Mouse (Mus musculus) midbrain, embryonic 16.5 days (tissue): Measurements from ENCODE around the gene Grem1. TPM values are rescaled to one million over a fixed set of nuclear protein-coding genes. Genes with fewer than 3 reads are reported as not detected.

Experiments
- ATAC-seq: fragments of 200-750 bp; cut with Nextera tagmentation; 2 replicates; pipeline ENCODE4 v1.8.0; 2017; ENCODE audit warnings: moderate TSS enrichment
- H3K27ac ChIP-seq: fragments of 300-500 bp; sonication (generic); 2 replicates; pipeline ENCODE4 v1.5.1; 2014; ENCODE audit warnings: mild to moderate bottlenecking, low read length, mixed read lengths
- H3K27me3 ChIP-seq: fragments of 300-500 bp; sonication (generic); 2 replicates; pipeline ENCODE4 v1.6.1; 2014; ENCODE audit warnings: low read depth, low read length, mixed read lengths; ENCODE audit not compliant: control insufficient read depth, insufficient read depth
- H3K36me3 ChIP-seq: fragments of 300-500 bp; sonication (generic); 2 replicates; pipeline ENCODE4 v1.6.1; 2014; ENCODE audit warnings: mild to moderate bottlenecking, low read length, moderate library complexity, mixed read lengths; ENCODE audit not compliant: control insufficient read depth, insufficient read depth
- H3K4me1 ChIP-seq: fragments of 300-500 bp; sonication (generic); 2 replicates; pipeline ENCODE4 v1.6.1; 2014; ENCODE audit warnings: mild to moderate bottlenecking, low read length, mixed read lengths; ENCODE audit not compliant: control insufficient read depth, insufficient read depth
- H3K4me2 ChIP-seq: fragments of 300-500 bp; sonication (generic); 2 replicates; pipeline ENCODE4 v1.6.1; 2014; ENCODE audit warnings: mild to moderate bottlenecking, low read length, mixed read lengths
- H3K4me3 ChIP-seq: fragments of 300-500 bp; sonication (generic); 2 replicates; pipeline ENCODE4 v1.5.1; 2014; ENCODE audit warnings: low read depth, mild to moderate bottlenecking, low read length, moderate library complexity, mixed read lengths
- H3K9ac ChIP-seq: fragments of 300-500 bp; sonication (generic); 2 replicates; pipeline ENCODE4 v1.6.1; 2014; ENCODE audit warnings: low read depth, low read length, mixed read lengths
- H3K9me3 ChIP-seq: fragments of 300-500 bp; sonication (generic); replicated peaks from 2 replicates; pipeline ENCODE4 v1.6.1; 2014; ENCODE audit warnings: mild to moderate bottlenecking, low read length, mixed read lengths; ENCODE audit not compliant: control insufficient read depth, poor library complexity, severe bottlenecking
- WGBS: fragments of 180-500 bp; shearing (Covaris S2); extraction: QIAGEN DNeasy Blood & Tissue Kit; methylation state at CpG from one replicate; pipeline ENCODE4 v1.1.7; 2014; 5-methylcytosine and 5-hydroxymethylcytosine counted together
- polyA plus RNA-seq: library from polyadenylated mRNA; unstranded; fragments of >200 nt; fragmentation: Nextera tagmentation; extraction: Ambion mirVana; gene quantifications from 2 replicates; pipeline ENCODE4 v1.2.1, GENCODE M21; 2015

Gene Grem1
- polyA plus RNA-seq, 1 experiment from 2014 or later = 1.1 TPM

DNA sequence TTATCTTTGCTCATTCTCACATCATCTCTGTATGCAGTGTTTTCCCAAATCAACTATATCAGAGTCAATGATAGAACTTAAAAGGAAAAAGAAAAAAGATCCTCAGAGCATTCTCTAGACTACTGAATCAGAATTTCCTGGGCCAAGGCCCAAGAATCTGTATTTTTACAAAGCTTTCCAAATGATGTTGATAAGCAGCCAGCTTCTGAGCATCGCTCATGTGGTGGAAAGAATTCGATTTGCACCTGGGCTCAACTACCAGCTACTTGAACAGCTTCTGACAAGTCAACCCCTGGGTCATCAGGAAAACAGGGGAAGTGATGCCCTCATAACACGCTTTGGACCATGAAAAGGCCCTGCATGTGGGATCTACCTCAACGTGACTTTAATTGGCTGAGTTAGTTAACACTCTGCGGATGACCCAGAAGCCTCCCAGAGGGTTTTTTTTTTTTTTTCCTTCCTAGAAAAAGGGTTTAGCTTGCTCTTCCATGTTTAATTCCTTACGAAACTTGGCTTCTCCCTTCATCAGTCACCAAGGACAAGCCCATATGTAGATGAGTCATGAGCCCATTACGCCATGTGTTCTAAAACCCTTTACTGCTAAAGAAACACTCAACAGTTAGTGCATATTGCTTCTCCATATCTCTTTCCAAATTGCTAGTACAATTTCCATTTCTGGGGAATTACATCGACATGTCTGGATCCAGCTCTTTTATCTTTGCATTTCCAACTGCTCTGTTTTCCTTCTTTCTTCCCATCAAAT lies 10.3 kb upstream of the Grem1 start:
- Histone ChIP-seq H3K9me3 (no peaks in the 10 kb centered on the region), H3K27me3 (no peaks in the 10 kb centered on the region), H3K27ac (no peak overlapping the region), H3K36me3 (peaks cover 3% of the 10 kb centered on the region; the same call in 1 of the 2 replicates), H3K9ac (no peak overlapping the region), H3K4me2 (no peak overlapping the region), H3K4me3 (no peak overlapping the region), H3K4me1 (no peaks in the 10 kb centered on the region)
- WGBS = 92% methylated on average over 8 of the region's 8 CpGs
- no peak for ATAC-seq

DNA sequence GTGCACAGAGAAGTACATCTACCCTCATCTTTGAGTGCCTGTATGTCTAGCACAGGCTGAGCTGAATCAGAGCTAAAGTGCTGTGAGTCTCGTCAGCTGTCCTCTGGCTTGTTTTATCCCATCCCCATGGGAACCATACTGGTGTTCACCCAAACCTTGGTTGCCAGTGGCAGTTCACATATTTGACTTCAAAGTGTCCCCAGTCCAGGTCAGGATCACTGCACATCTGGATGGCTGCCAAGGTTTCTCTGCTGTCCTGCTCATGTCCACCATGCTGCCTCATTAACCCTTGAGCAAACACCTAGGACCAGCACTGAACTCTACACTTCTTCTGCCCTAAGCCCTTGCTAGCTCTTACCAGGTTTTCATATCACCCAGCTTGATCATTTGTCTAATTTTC lies 7.4 kb upstream of the Grem1 start:
- Histone ChIP-seq H3K36me3 (peaks cover 3% of the 10 kb centered on the region; the same call in 1 of the 2 replicates), H3K4me3 (no peak overlapping the region), H3K4me2 (no peak overlapping the region), H3K27ac (no peak overlapping the region), H3K9ac (no peak overlapping the region), H3K27me3 (no peaks in the 10 kb centered on the region), H3K9me3 (no peaks in the 10 kb centered on the region), H3K4me1 (no peaks in the 10 kb centered on the region)
- no peak for ATAC-seq
- WGBS = 63% methylated on average over 1 of the region's 1 CpGs

DNA sequence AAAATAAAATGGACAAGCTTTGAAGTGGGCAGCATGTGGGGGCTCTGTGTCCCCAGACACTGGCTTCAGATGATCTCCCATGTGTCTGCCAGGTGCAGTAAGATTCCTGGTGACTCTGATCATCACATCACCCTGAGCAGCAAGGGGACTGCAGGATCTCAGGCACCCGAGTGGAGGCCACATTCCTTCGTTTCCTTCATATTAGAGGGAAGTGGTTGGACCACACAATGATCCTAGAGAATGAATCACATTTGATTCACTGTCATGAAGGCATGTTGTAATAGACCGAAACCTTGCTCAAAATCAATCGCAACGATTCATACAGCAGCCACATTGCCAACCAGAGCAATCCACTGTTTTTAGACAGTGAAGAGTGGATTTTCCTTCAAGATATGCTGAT lies 6.5 kb upstream of the Grem1 start:
- H3K4me3 ChIP-seq = no peak overlapping the region
- H3K4me2 ChIP-seq = no peak overlapping the region
- no peak overlapping the region for H3K9ac ChIP-seq
- H3K4me1 ChIP-seq = no peaks in the 10 kb centered on the region
- H3K36me3 ChIP-seq = peaks cover 3% of the 10 kb centered on the region; the same call in 1 of the 2 replicates
- H3K27ac ChIP-seq = no peak overlapping the region
- no peaks in the 10 kb centered on the region for H3K9me3 ChIP-seq
- no peak for ATAC-seq
- WGBS = 91% methylated on average over 5 of the region's 5 CpGs
- peaks cover 4% of the 10 kb centered on the region; the same call in 1 of the 2 replicates for H3K27me3 ChIP-seq

DNA sequence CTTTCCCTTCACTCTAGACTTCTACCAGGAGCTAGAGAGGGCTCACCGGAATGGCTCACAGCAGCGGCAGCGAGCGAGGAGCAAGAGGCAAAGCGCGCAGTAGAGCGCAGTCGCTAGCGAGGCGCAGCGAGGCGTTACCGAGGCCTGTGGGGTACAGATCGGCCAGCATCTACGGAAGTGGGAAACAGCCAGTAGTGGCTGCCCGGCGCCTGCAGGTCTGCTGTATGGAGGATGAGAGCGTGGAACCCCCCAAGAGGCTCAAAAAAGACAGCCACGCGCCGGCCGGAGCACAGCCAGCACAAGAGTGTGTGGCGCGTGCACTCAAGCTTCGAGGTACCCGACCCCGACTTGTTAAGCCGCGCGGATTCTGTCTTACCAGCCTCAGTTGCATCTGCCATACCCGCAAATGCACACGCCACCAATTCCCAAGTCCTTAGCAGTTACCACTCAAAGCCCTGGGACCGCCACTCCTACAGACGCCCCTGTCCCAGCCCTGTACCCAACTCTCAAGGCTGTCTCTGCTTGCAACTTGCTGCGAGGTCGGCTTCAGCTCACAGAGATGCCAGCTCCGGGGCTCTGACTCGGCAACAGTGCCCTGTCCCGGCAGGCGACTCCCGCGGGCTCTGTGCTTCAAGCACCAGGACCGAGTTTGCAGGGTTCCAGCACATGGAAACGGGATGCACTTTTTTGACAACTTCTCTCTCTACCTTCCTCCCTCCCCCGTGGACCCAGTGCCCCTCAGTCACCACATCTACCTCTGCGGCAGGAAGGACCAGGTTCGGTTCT lies 728 bp downstream of the Grem1 start:
- no peaks in the 10 kb centered on the region for H3K9me3 ChIP-seq
- H3K27ac ChIP-seq = no peak overlapping the region
- peaks cover 4% of the 10 kb centered on the region; the same call in 1 of the 2 replicates for H3K27me3 ChIP-seq
- peak overlapping the region; percentile 53 for H3K4me3 ChIP-seq
- peak overlapping the region; percentile 67 for H3K9ac ChIP-seq
- peak; percentile 65 for ATAC-seq
- H3K4me2 ChIP-seq = peak overlapping the region; percentile 97
- H3K4me1 ChIP-seq = peaks cover 6% of the 10 kb centered on the region; the same call in 1 of the 2 replicates
- WGBS = under 1% methylated on average over 47 of the region's 47 CpGs
- no peaks in the 10 kb centered on the region for H3K36me3 ChIP-seq

DNA sequence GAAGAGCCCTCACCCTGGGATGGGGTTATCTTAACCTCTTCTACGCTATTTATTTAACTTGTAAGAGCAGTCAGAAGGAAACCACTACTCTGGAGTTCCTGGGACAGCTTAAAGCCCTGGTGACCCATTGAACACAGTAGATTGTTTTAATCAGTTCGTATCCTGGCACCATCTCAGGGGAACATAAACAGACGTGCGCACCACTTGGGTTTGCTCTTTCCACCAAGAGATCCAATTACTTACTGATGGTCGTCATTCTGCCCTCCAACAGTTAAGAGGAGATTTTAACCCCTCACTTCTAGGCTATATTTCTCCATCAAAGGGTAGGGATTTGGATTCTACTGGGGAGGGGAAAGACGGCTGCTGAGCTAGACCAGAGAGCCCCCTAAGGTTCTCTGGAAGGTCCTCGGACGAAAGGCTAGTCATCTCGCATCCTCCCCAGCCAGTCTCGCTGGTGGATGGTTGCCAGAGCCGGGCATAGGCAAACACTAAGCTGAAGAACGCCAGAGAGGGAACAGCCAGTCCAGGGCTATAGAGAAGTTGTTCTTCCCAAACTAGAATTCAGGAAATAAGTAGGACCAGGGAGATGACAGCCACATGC lies 1.4 kb downstream of the Grem1 start:
- peaks cover 6% of the 10 kb centered on the region; the same call in 1 of the 2 replicates for H3K4me1 ChIP-seq
- peak overlapping the region; percentile 97 for H3K4me2 ChIP-seq
- peak overlapping the region; percentile 67; the same call in 1 of the 2 replicates for H3K9ac ChIP-seq
- no peaks in the 10 kb centered on the region for H3K9me3 ChIP-seq
- 1% methylated on average over 12 of the region's 12 CpGs for WGBS
- peak overlapping the region; percentile 53 for H3K4me3 ChIP-seq
- H3K27me3 ChIP-seq = peaks cover 4% of the 10 kb centered on the region; the same call in 1 of the 2 replicates
- 0 out of 2 replicates have a peak, but pooled peaks have one; percentile 4 for ATAC-seq
- H3K36me3 ChIP-seq = no peaks in the 10 kb centered on the region
- H3K27ac ChIP-seq = no peak overlapping the region

DNA sequence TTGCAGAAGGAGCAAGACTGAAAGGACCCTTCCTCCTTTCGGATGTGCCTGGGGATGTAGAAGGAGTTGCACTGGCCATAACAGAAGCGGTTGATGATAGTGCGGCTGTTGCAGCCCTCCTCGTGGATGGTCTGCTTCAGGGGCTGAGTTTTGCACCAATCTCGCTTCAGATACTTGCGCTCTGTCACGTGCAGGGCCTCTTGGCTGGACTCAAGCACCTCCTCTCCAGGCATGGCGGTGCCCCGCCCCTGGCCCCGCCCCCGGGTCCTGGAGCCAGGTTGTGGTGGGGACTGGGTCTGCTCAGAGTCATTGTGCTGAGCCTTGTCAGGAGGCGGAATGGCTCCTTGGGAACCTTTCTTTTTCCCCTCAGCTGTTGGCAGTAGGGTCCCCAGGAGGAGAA lies 8.7 kb downstream of the Grem1 start:
- Histone ChIP-seq H3K27me3 (no peaks in the 10 kb centered on the region), H3K9me3 (no peaks in the 10 kb centered on the region), H3K4me1 (no peaks in the 10 kb centered on the region), H3K4me3 (no peak overlapping the region), H3K36me3 (no peaks in the 10 kb centered on the region), H3K4me2 (no peak overlapping the region), H3K9ac (no peak overlapping the region), H3K27ac (no peak overlapping the region)
- 86% methylated on average over 12 of the region's 12 CpGs for WGBS
- ATAC-seq = 0 out of 2 replicates have a peak, but pooled peaks have one; percentile 21

DNA sequence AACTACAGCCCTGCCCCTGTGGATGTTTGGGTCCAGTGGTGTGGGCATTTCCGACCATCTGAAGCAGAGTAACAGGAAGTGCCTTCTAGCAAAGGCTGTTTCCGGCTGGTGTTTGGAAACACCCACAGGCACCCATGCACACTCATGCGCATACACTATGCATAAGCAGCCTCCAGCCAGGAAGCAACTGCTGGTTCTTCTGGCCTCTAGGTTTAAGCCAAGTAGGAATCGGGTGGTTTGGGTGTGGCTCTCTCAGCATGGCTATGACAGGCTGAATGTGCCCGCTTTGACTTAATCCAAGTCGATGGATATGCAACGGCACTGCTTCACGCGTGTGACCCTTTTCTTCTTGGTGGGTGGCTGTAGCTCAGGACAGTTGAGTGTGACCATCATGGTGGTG lies 9.1 kb downstream of the Grem1 start:
- WGBS = 95% methylated on average over 9 of the region's 9 CpGs
- H3K4me1 ChIP-seq = no peaks in the 10 kb centered on the region
- H3K36me3 ChIP-seq = no peaks in the 10 kb centered on the region
- H3K27me3 ChIP-seq = no peaks in the 10 kb centered on the region
- no peak overlapping the region for H3K9ac ChIP-seq
- no peak overlapping the region for H3K4me3 ChIP-seq
- no peaks in the 10 kb centered on the region for H3K9me3 ChIP-seq
- ATAC-seq = no peak
- H3K4me2 ChIP-seq = no peak overlapping the region
- H3K27ac ChIP-seq = no peak overlapping the region

DNA sequence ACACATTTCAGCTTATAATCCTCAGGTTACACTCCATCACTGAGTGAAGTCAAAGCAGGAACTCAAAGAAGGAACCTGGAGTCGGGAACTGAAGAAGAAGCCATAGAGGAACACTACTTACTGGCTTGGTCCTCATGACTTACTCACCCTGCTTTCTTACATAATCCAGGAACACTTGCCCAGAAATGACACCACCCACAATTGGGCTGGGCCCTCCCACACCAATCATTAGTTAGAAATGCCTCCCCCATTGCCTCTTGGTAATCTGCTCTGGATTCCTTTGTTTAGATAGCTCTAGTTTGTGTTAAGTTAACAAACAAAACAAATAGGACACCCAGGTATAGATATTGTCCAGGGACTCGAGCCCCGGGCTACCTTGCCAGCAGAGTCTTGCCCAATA lies 29.9 kb downstream of the Grem1 start:
- H3K27me3 ChIP-seq = no peaks in the 10 kb centered on the region
- no peaks in the 10 kb centered on the region for H3K4me1 ChIP-seq
- H3K4me2 ChIP-seq = no peak overlapping the region
- no peak for ATAC-seq
- 89% methylated on average over 3 of the region's 3 CpGs for WGBS
- H3K9me3 ChIP-seq = no peaks in the 10 kb centered on the region
- H3K27ac ChIP-seq = no peak overlapping the region
- no peak overlapping the region for H3K9ac ChIP-seq
- no peaks in the 10 kb centered on the region for H3K36me3 ChIP-seq
- H3K4me3 ChIP-seq = no peak overlapping the region
